Mouse (Mus musculus) thymus, adult 18-20 months (tissue): Measurements from ENCODE around the gene Ccdc34.
"Not testable (repeated sequence)": the region's sequence is repeated elsewhere in the genome, so short reads cannot be mapped to it uniquely, and the experiment has no call there.

ENCODE experiments used
- DNase-seq, 2 experiments: peaks; one replicate each; pipeline ENCODE4 v3.0.0; 2022; ENCODE audit warnings: mixed read lengths in 2 of 2

The Ccdc34 gene

DNA sequence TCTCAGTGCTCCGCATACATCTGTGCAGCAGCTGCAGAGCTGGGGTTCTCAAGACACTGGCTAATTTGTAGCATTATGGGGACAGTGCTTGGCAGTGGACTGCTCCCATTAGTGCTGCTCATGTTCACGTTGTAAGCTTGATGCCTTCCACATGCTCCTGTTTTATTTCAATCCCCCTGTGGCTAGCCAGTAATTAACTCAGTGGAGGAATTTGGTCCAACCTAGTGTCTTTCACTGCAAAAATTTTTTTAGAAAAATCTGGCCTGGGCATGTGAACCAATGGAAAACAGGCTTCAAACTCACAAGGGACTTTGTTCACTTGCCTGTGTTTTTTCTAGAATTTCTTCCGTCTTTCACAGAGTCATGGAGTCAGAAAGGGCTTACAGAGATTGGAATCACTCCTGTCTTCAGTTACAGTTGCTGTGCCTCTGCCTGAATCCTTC is 68.1 kb downstream of the Ccdc34 start:
- no peak for DNase-seq

DNA sequence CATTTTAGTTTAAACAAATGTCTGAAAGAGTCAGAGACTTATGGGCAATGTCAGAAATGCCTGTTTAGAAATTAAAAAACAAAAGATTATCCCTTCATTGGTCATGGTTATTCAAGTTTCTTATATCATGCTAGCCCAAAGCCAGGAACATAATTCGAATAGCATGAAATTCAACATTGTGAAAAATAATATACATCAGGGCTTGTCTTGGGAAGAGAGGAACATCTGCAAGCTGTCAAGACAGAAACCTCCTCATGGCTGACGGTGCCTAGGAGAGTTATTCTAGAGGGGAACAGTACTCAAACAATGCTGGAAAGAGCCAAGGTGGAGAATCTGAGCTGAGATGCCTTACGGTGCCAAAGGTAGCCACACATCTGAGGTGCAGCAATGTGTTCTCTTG is 96.5 kb downstream of the Ccdc34 start:
- no peak for DNase-seq

GRCm38 (mm10) chr2:110129396-110129795 is 111.8 kb downstream of the Ccdc34 start:
- DNase-seq, result no peak

DNA sequence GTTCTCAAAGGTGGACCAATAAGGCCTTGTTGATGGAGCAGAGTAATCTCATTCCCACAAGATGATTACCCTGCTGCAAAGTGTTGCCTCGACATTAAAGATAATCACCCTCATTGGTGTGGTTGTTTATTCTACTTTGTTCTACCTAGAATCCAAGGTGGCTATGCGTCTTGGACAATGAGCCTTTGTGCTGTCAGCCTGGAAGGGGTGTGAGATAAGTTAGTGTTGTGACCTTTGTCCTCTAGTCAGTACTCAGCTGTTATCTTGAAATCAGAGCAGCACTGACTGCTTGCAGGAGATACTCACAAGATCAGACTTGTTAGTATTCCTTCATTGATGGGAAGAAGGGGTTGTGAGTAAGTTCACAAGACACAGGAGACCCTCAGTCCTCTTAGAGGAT is 114.0 kb downstream of the Ccdc34 start:
- DNase-seq, result no peak

DNA sequence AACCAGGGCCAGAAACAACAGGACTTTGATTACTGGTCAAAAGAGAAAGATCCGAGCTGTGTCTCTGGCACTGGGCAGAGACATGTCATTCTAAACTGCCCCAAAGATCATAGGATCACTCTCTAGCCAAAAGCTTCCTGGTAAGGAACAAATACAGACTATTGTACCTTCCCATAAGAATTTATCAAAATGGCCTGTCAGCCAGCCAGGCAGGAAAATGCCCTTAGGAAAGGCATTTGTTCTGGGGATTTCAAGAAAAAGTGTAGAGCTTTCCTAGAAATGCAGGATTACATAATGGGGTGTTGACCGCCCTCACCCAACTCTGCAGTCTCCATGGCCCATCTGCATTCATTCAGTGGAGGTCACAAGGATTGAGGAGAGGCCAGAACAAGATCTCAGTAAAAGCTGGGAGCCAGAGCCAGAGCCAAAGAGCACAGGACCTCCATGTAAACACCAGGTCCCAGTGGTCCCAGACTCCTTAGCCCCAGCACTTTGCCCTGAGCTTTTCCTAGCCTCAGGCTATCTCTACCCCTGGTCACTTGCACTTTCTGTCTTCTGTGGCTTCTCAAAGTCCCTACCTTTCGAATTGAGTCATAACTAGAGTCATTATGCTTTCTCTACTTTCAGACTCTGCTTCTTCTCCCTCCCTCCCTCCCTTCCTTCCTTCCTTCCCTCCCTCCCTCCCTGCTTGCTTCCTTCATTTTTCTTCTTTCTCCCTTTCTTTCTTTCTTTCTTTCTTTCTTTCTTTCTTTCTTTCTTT is 115.9 kb downstream of the Ccdc34 start:
- no peak for DNase-seq

DNA sequence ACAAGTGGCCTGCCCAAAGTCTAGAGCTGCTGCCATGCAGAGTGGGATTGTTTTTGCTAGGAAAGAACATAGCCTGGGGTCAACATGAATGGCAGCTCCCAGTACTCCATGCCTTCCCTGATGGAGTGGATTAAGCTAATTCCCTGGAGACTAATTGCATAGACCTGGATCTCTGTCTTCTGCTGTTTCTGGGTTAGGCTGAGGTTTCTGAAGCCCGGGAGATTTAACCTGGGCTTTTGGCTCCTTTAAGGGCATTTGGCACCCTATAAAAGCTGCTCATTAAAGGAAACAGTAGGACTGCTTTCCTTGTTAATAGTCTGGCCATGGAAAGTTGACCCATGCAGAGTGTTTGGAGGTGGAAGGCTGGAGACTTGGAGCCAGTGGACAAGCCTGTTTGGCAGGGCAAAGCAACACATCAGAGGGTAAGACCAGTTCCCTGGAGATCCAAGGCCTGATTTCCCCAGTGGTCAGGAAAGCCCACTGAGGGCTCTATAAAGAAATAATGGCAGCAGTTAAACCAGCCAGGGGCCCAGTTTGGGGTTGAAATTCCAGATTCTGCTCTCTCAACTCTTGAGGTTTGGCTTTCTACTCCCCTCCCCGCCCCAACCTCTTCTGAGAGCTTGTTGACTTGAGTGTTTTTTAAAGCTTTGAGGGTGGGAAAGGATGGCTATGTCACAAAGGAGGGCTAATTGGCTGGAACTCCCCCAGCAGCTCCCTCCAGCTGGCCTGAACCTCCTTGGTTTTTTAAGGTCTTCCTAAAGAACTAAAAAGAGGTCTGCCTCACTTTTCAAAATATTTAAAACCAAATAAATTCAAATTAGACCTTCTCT is 117.4 kb downstream of the Ccdc34 start:
- DNase-seq, result no peak

- no peak for DNase-seq
Measured at GRCm38 (mm10) chr2:110137291-110137690, 119.7 kb downstream of the Ccdc34 start.

GRCm38 (mm10) chr2:110138096-110138495 is 120.5 kb downstream of the Ccdc34 start:
- no peak for DNase-seq

- not testable (repeated sequence) for DNase-seq
Measured at GRCm38 (mm10) chr2:110147980-110148379, 130.4 kb downstream of the Ccdc34 start.

DNA sequence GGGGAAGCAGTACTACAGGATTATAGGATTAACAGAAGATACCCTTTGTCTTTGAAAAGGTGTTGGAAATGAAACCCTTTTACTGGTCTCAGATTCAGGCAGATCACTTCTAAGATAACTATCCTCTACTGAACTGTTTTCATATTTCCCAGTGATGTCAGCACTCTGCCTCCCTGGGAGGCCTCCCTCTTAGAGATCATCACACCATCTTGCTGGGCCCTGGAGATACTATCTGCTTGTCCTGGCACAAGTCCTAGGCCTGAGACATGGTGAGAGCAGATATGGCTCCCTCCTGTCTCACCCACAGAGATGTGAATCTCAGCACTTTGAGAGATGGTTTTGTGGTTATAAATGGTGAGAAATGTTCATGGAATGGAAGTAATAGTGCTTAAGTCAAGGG is 131.6 kb downstream of the Ccdc34 start:
- no peak for DNase-seq

DNA sequence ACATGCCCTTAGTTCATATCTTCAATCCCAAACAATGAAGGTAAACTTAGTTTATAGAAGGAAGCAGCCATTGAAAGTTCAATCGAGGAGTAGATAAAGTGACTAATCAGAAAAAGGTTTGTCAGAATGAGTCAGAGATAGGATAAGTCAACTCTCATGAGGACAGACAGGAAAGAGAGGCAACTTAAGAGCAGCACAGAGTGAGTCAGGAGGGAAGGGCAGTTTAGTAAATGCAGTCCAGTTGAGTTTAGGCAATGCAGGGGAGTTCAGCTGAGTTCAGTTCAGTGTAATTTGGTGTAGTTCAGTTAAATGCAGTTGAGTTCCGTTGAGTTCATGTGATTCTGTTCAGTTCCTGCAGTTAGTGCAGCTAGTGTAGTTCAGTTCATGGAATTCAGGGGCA is 138.7 kb downstream of the Ccdc34 start:
- no peak for DNase-seq

DNA sequence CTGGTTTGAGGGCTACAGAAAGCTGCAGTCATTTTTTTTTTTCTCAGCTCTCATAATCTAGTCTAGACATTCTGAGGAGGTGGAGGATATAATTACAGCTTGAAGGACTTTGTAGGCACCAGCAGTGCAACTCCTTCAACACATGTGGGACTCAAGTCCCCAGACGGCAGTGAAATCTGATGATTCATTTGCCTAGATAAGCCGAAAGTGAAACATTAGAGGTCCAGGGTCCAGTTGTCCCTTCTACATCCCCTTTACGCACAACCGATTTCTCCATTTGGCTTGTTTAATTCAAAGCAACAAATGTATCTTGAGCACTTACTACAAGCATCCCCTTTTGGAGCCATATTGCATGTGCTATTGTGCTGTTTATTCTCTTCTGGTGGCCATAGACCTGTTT is 147.4 kb downstream of the Ccdc34 start:
- no peak for DNase-seq

DNA sequence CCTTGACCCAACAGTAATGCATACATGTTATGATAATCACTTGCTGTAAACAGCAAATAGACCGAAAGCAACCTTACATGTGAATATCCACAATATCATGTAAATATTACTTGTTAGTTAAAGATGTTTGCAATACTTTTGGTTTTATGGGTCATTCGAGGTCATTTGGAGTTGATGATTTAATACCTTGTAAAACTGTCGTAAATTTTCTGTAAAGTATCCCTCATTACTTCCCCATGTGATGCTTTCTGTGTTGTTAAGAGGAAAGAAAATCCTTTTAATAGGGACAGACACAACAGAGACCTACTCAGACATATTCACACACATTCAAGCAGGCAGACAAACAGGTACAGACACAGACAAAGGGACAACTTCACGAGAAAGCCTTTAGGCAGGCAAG is 150.1 kb downstream of the Ccdc34 start:
- no peak for DNase-seq

DNA sequence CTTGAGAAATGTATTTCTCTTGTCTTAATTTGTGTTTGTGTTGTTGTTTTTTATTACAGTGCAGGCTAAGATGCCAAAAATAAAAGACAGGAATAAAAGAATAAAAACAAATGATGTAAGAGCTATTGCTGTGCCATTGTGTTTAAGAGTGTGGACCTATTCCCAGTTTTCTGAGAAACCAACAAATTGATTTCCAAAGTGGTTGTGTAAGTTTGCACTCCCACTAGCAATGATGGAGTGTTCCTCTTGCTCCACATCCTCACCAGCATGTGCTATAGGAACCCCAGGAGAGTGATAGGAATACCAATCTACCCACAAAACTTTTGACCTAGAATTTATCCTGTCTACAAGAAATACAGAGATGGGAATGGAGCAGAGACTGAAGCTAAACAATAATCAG is 150.7 kb downstream of the Ccdc34 start:
- no peak for DNase-seq

DNA sequence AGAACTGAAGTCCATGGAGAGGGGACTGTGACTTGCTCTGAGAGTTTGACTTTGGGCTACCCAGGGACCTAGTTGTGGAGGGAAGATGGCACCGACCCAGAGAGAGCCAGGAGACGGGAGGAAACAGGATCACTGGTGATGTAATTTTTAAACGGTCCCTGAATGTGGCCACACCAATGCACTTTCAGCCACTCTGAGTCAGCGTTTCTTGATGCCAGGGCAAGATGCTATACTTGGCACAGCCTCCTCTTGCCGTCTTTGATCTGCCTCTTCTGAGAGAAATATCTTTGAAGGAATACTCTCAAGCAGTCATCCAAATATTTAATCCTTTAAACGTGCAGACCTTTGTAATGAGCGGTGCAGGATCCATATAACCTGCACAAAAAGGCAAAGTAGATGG is 154.8 kb downstream of the Ccdc34 start:
- DNase-seq, result no peak

GRCm38 (mm10) chr2:110173818-110174247 is 156.2 kb downstream of the Ccdc34 start:
- no peak for DNase-seq

DNA sequence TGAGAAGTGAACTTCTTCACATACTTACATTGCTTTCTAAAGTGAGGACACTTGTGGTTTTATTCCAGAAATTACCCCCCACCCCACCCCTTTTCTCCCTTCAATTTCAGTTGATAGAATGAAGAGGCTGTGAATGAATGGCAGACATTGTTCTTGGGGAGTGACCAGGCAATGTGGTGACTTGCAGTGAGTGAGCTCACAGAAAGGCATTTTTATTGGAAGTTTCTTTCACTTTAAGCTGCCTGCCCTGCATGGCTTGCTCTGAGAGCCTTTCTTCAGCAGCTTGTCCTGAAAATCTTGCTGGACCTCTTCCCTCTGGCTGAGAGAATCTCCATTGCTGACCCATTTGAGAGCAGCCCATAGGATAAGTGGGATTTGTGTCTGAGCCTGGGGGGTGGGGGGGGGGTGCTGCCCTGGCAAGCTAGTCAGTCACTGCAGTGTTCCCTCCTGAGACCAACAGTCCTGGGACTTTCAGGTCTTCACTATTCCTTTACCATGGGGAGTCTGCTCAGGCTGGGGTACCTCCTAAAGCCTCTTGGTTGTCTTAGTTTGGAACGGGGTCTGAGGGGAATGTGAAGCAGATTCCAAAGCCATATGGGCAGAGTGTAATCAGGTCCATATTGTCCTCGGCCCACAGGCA is 159.3 kb downstream of the Ccdc34 start:
- no peak for DNase-seq

GRCm38 (mm10) chr2:110177406-110177805 is 159.8 kb downstream of the Ccdc34 start:
- DNase-seq, result no peak

GRCm38 (mm10) chr2:110177879-110178278 is 160.3 kb downstream of the Ccdc34 start:
- DNase-seq, result no peak

GRCm38 (mm10) chr2:110179669-110180315 is 162.2 kb downstream of the Ccdc34 start:
- no peak for DNase-seq

- no peak for DNase-seq
Measured at GRCm38 (mm10) chr2:110180316-110180670, 162.7 kb downstream of the Ccdc34 start.

DNA sequence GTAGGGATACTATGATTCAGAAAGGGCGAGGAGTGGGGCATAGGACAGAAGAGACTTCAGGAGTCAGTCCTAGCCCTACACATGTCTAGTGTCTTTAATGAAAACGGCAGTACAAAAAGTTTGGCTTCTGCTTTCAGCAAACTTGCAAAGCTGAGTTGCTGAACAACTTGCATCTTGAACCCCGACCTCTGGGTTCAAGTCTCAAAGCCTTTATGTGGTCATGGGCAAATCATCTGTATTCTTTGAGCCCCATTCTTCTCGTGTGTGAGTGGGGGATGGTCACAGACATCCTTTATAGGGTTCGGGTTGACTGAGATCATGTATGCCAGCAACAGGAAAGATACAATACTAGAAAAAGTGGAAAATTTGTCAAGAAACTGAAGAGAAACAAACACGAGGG is 164.0 kb downstream of the Ccdc34 start:
- no peak for DNase-seq

GRCm38 (mm10) chr2:110182248-110182647 is 164.6 kb downstream of the Ccdc34 start:
- DNase-seq, result no peak
